Mouse (Mus musculus): ENCODE data around the gene Gm2381.
"Not testable (repeated sequence)": the region's sequence is repeated elsewhere in the genome, so short reads cannot be mapped to it uniquely, and the experiment has no call there.

Gm2381 gene

DNA sequence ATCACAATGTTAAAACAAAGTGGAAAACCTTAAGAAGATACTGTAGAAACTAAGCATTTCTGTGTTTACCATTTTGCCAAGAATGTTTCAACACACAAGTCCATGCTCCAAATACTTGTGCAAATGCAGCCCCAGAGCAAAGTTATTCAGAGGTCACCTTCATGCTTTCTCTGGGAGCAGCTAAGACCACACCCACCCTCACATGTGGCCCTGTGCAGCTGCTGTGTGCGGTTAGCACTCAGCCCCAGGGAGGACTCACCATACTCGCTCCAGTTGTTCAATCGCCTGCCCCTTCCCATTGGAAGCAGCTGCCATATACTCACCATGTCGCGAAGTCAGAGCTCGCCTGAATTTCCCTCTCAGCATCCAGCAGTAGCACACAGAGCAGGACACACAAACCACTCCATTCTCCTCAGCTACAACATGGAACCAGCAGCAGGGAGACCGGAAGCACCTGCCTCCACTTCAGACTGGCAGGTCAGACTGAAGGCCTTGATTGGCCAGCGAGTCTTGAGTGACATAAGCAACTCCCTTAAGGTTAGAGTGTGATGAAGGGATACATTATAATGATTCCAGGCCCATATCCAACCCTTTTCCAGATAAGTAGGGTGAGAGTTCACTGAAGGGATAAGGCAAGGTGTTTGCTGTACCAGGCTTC, at the start of gene Gm2381:
Gene Gm2381 (minus strand): TSS at position 434 of the 658 bp plus-strand sequence.
- not testable (repeated sequence) for DNase-seq

GRCm38 (mm10) chr7:42898067-42898466, 31.0 kb upstream of the Gm2381 start:
- not testable (repeated sequence) for DNase-seq

- no peak for DNase-seq
Observed at GRCm38 (mm10) chr7:42878090-42878489, 11.1 kb upstream of the Gm2381 start.

DNA sequence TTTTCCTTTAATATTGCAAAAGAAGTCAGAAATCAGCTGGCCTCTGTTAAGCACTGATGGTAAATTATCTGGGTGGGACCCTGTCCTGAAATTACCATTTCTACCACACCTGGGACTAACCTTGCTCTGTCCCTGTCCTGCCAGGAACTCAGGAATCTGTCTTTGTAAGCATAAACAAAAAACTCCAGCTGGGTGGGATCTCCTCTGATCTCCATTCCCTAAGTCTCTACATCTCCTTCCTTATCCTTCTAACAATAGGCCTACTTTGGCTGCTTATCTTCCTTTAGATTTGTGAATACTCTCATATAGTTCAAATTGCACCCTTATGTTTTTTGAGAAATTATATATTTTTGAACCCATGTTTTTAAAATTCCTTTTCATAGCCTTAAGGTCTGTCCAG, 28.7 kb downstream of the Gm2381 start:
- not testable (repeated sequence) for DNase-seq

DNA sequence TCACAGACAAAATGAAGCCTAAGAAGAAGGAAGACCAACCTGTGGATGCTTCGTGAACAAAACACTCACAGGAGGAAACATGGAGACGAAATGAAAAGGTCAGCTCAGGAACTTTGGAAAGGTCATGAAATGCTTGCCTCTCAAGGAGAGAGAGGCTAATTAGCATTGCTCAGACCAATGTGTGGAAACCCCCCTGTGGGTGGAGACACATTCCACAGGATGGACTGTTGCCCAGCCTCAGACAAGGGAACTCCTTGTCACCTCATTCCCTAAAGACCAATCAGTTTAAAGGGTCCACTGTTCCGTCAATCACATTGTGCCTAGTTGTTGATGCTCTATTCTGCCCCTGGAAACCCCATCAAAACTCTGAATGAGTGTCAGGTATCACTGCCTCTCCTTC, 34.8 kb downstream of the Gm2381 start:
- DNase-seq = no peak

DNA sequence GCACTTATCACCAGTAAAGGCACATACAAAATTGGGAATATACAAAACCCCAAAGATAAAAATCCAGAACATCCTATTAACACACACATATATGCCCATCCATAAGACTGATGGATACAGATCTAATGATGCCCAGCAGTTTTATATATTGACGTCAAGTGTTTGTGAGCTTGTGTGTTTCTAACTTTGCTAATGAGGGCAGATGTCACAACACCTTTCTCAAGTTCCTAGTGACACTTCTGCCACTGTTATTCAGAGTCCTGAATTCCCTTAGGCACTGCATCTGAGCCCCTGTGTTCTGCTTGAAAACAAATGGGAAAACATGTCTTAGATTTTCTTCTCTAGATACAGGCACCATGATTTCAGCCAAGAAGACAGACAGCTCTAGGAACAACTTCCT, 73.6 kb downstream of the Gm2381 start, which contains the start of gene Vmn2r62:
Gene Vmn2r62 (minus strand): TSS at position 101 of the 400 bp plus-strand sequence.
- DNase-seq = not testable (repeated sequence)

Data from right cerebral cortex, postnatal 4 days (tissue).